Mouse (Mus musculus) cerebellum, adult 9-10 months (tissue): ENCODE data around the gene Sub1.

Experiments
- DNase-seq: peaks from one replicate; pipeline ENCODE4 v3.0.0; 2022

Gene Sub1

GRCm38 (mm10) chr15:11965201-11965845, 31.5 kb downstream of the Sub1 start:
- no peak for DNase-seq

GRCm38 (mm10) chr15:11963791-11964525, 32.8 kb downstream of the Sub1 start:
- no peak for DNase-seq

GRCm38 (mm10) chr15:11959716-11960115, 37.1 kb downstream of the Sub1 start:
- DNase-seq: no peak

GRCm38 (mm10) chr15:11956129-11956528, 40.7 kb downstream of the Sub1 start:
- no peak for DNase-seq

- no peak for DNase-seq
Measured at GRCm38 (mm10) chr15:11954190-11954589, 42.6 kb downstream of the Sub1 start.

GRCm38 (mm10) chr15:11952159-11952558, 44.6 kb downstream of the Sub1 start:
- no peak for DNase-seq

- DNase-seq: no peak
Measured at GRCm38 (mm10) chr15:11951181-11951580, 45.6 kb downstream of the Sub1 start.

- DNase-seq: no peak
Measured at GRCm38 (mm10) chr15:11950144-11950543, 46.6 kb downstream of the Sub1 start.

- DNase-seq: no peak
Measured at GRCm38 (mm10) chr15:11949490-11949889, 47.3 kb downstream of the Sub1 start.

- no peak for DNase-seq
Measured at GRCm38 (mm10) chr15:11940855-11941254, 55.9 kb downstream of the Sub1 start.
